Mouse (Mus musculus): ENCODE measurements around the gene Uap1l1.
"Not testable (repeated sequence)": the region's sequence is repeated elsewhere in the genome, so short reads cannot be mapped to it uniquely, and the experiment has no call there.

The Uap1l1 gene

GRCm38 (mm10) chr2:25365091-25365761, at the start of gene Uap1l1:
Gene Uap1l1, minus strand, starts transcription at chr2:25365682.
- in situ Hi-C loops (cut with MboI, MseI), result no loop called here

DNA sequence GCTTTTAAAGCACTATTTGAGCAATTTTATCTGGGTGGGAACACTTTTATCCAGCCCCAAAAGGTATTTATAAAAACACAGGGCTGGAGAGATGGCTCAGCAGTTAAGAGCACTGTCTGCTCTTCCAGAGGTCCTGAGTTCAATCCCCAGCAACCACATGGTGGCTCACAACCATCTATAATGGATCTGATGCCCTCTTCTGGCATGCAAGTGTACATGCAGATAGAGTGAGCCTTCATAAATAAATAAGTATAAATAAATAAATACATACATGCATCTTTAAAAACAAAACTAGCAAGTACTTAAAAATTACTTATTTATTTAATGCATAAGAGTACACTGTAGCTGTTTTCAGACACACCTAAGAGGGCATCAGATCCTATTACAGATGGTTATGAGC, 48.0 kb upstream of the Uap1l1 start:
- in situ Hi-C loops (cut with MboI, MseI), result not testable (repeated sequence)

DNA sequence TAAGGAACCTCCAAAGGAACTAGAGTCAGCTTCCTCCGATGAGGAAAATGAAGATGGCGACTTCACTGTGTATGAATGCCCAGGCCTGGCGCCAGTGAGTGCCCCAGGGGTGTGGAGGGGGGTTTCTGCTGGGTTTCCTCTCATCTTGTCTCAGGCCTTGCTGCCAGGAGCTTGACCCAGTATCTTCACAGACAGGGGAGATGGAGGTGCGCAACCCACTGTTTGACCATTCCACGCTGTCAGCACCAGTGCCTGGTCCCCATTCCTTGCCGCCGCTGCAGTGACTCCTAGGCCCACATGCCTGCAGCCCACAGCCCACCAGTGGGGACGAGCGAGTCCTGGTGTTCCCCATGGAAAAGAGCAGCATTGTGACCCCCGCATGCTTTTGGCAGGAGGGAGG, 43.4 kb upstream of the Uap1l1 start:
- in situ Hi-C loops (cut with MboI, MseI), result no loop called here

GRCm38 (mm10) chr2:25403994-25404393, 38.5 kb upstream of the Uap1l1 start:
- in situ Hi-C loops (cut with MboI, MseI), result no loop called here

DNA sequence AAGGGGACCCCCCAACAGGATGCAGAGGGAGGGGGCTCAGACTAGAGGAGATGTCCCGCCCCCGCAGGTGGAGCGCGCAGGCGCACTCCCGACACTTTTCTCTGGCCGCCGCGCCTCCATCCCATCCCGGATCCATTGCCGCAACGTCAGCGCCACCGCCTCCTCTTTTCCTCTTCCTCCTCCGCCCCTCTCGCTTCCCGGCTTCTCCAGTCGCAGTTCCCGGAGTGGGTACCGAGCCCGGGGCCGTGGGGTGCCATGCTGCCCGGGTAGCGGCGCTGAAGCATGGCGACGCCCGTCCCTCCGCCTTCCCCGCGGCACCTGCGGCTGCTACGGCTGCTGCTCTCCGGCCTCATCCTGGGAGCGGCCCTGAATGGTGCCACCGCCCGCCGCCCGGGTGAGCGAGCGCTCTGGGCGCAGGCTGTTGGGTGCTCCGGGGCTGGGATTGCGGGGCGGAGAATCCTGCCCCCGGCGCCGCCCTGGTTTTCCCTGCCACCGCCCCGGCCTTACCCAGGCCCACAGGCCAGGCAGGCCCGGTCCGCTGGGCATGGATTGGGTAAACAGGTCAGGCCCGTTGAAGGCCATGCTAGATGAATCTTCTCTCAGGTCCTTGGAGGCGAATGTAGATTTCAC, 37.6 kb upstream of the Uap1l1 start:
- in situ Hi-C loops (cut with MboI, MseI), result no loop called here

GRCm38 (mm10) chr2:25402377-25402971, 37.0 kb upstream of the Uap1l1 start:
- in situ Hi-C loops (cut with MboI, MseI), result no loop called here

DNA sequence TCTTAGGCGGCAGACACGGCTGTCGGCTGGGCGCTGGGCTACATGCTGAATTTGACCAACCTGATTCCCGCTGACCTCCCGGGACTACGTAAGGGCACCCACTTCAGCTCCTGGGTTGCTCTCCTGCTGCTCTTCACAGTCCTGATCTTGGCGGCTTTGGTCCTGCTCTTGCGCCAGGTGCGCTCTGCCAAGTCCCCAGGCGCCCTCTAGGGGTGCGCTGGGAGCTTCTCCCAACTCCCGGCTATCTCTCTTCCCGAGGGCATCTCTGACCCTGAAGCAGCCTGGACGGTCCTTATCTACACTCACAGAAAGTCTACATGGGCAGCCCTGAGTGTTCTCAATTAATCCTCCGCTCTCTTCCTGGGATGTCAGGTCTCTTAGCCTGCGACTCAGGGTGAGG, 35.3 kb upstream of the Uap1l1 start:
- in situ Hi-C loops (cut with MboI, MseI), result no loop called here

- in situ Hi-C loops (cut with MboI, MseI), result no loop called here
Measured at GRCm38 (mm10) chr2:25400291-25400690, 34.8 kb upstream of the Uap1l1 start.

GRCm38 (mm10) chr2:25399051-25399450, 33.6 kb upstream of the Uap1l1 start, which contains the start of gene Npdc1:
Gene Npdc1, plus strand, starts transcription at chr2:25399351.
- in situ Hi-C loops (cut with MboI, MseI), result no loop called here

GRCm38 (mm10) chr2:25398065-25398464, 32.6 kb upstream of the Uap1l1 start:
- in situ Hi-C loops (cut with MboI, MseI), result no loop called here

- in situ Hi-C loops (cut with MboI, MseI), result no loop called here
Measured at GRCm38 (mm10) chr2:25397010-25397409, 31.5 kb upstream of the Uap1l1 start.

- in situ Hi-C loops (cut with MboI, MseI), result no loop called here
Measured at GRCm38 (mm10) chr2:25396597-25396983, 31.1 kb upstream of the Uap1l1 start.

DNA sequence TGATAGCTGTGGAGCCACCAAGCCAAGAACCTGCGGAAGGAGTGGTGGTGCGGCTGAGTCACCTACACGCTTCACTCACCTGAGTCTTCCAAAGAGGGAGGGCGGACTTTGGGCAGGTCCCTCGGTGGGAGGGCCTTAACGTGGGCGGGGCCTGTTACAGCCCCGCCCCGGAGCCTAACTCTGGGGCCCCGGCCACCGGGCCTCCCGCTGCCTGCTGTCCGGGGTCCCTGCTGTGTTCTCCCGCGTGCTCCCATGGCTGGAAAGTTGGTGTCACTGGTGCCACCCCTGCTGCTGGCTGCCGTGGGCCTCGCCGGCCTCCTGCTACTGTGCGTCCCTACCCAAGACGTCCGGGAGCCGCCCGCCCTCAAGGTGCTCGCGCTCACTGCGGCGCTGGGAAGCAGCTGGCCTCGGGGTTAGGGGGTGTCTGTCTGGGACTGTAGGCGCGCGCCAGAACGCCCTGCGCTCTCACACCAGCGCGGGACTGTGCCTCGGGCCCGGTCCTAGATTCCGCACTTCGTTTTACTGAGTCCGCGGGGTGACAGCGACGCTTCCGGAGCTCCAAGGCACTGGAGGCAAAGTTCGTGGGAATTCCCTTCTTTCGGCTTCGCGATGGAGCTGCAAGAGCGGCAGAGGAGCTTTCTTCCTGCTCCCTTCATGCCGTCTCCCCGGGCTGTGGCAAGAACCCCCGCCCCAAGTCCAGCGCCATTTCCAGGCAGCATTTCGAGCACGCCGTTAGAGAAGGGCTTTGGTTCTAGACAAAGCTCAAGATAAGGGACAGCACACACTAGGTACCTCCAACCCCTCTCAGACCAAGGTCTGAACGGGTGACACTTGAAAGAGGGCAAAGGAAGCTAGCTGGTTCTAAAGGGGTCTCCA, 30.5 kb upstream of the Uap1l1 start, which contains the start of gene Entpd2:
TSS of gene Entpd2 (plus strand) at position 154 of the 876 bp plus-strand sequence.
- in situ Hi-C loops (cut with MboI, MseI), result no loop called here

DNA sequence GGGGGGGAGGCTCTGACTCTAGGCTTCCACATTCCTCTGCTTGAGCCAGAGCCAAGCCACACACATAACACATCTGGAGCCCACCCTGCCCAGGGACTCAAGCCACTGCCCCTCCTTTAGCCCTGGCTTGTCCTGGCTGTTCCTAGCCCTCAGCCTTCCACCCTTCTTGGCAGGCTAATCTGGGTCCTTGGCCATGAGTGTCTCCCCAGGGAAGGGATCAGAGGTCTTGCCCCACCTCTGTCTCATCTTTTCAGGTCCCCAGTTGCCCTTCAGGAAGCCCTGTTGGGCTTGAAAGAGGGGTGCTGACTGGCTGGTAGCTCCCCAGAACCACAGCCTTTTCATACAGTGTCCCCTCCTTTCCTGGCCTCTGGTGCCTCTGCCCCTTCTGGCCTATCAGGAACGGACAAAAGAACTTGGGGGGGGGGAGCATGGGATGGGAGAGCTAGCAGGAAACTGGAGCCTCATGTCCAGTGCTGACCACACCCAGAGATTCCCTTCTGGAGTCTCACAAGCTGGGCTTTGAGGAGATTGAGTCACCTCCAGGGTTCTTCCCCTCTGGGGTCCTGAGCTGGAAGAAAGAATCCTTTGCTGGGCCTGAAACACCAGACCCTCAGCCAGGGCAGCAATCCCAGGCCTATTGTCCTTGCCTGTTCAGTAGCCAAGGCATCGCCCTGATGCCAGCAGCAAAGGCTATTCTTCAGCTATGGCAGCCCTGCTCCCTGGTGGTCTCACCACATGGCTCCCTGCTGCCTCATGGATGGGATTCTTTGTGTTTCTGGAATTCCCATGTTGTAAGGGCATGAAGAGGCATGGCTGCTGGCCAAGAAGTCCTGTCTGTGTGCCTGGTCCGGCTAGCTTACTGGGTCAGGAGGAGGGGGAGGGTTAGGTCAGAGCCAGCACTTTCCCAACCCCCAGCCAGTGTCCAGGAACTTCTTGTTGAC, 29.1 kb upstream of the Uap1l1 start:
- in situ Hi-C loops (cut with MboI, MseI), result no loop called here

GRCm38 (mm10) chr2:25391266-25391665, 25.8 kb upstream of the Uap1l1 start:
- in situ Hi-C loops (cut with MboI, MseI), result no loop called here

GRCm38 (mm10) chr2:25384492-25384891, 19.0 kb upstream of the Uap1l1 start:
- in situ Hi-C loops (cut with MboI, MseI), result no loop called here

DNA sequence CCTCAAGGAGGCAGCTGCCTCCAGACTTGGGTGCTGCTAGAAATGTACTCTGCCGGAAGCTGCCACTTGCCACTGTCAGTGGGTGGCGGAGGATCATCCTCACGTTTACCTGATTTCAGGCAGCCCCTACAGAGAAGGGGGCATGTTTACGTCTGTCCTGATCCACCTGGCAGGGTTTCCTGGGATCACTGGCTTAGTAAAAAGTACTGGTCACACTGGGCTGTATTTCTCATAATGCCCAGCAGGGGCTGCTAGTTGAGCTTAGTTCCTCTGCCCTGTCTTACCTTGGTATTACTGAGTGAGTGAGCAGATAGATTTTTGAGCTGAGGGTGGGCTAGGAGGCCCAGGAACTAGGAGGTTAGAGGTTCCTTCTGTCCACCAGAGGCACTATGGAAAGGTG, 11.1 kb upstream of the Uap1l1 start:
- in situ Hi-C loops (cut with MboI, MseI), result no loop called here

DNA sequence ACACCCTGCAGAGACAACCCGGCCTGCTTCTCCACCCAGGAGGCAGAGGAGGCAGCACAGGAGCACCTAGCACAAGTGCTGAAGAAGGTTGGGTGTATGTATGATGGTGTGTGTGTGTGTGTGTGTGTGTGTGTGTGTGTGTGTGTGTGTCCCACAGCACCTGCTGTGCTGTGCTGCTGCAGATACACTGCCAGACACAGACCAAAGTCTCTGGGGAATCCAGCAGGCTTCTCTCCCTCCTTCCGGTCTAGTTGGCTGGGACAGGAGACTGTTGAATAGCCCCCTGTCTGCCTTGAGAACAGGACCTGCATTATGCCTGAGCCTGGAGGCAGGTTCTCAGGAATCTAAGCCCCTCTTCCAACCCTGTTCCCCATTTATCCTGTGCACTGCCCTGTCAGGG, 7.9 kb upstream of the Uap1l1 start:
- in situ Hi-C loops (cut with MboI, MseI), result no loop called here

DNA sequence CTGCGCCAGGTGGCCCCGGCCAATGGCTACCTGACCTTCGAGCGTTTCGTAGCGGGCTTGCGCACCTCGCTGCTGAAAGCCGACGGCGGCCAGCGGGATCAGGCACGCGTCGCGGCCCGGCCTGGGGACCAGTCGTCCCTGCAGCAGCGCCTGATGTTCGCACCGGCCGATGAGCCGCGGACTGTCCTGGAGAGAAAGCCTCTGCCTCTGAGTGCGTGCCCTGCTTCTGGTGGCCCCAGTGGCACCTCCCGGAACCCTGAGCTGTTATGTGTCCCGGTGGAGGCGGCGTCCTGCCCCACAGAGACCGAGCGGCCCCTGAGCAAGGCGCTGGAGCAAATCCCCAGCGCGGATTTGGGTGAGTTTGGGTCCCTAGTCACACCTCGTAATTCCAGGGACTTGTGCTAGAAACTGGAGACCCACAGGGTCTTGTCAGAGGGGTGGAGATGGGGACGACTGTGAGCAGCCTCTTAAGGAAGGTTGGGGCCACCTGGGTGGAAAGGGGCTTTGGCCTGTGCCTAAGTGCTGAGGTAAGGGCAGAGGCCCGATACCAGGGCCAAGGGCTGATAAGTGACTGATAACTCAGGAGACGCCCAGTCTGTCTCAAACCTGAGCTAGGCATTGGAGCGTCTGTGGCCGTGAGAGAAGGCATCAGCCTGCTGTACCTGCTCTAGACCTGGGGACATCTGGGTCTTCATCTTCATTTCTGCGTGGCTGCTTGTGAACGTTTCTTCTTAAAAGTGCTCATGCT, 7.3 kb upstream of the Uap1l1 start:
- in situ Hi-C loops (cut with MboI, MseI), result no loop called here
